Mouse (Mus musculus): Measurements from ENCODE around the gene Fras1.

GRCm38 (mm10) chr5:96578705-96579104 is 204.9 kb downstream of the Fras1 start:
- TF ChIP-seq CTCF (IDR thresholded peaks at IDR 0.05; ENCODE audit: low read depth, low read length) (no peak), POLR2A (IDR thresholded peaks at IDR 0.05; ENCODE audit: extremely low read depth, insufficient read depth, low read length) (no peak)
